Mouse (Mus musculus) cerebellum, adult (tissue): Measurements from ENCODE around the gene Bivm.

Experiments
- ATAC-seq: cut with Nextera tagmentation; 2 replicates; pipeline ENCODE4 v1.9.2; 2017; ENCODE audit warnings: mild to moderate bottlenecking, moderate library complexity, mixed read lengths; ENCODE audit not compliant: insufficient number of reproducible peaks, low FRiP score, low TSS enrichment

The Bivm gene

DNA sequence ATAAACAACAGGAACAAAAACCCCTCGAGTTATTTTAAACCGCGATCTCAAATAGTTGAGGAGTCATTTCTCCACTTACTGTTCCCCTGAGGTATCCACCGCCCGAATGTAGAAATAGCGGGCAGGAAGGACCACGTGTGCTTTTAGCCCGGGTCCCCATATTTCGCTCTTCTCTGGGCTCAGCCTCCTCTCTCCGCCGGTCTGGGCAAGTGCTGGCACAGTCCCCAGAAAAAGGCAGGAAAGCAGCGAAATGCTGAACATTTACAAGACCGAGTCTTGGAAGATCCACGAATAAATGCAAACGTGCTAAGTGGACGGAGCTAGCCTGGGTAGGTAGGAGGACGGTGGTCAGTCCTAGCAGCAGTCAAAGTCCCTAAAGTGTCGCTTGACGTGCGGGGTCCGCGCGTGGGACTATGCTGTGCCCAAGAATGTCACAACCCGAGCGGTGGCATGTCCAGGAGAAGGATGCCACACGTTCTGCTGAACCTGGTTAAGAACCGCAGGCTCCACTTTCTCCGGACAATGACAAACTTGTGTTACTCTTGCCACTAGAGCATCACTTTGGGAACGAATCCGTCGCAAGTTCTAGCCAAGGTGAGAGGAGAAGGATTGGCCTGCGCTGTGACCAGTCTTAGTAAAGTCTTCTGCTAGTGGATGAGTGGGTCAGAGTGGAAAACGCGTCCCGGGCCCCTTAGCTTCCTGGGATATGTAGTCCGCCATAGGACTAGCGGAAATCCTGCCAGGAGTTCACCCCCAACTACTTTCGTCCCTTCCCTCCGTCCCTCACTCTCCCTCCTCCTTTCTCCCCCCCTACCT lies at the start of gene Bivm, which contains the start of gene Kdelc1:
Gene Bivm (plus strand): TSS at position 719 of the 816 bp plus-strand sequence.
Gene Kdelc1 (minus strand): TSS at position 570 of the 816 bp plus-strand sequence.
- peak; percentile 97 for ATAC-seq

GRCm38 (mm10) chr1:44101448-44102225 lies 17.1 kb upstream of the Bivm start:
- ATAC-seq, result peak; percentile 71

GRCm38 (mm10) chr1:44102259-44102717 lies 16.5 kb upstream of the Bivm start, which contains the start of gene Tex30:
Tex30 (minus strand) TSS chr1:44102441.
- ATAC-seq, result peak; percentile 99

GRCm38 (mm10) chr1:44102939-44103338 lies 15.8 kb upstream of the Bivm start:
- ATAC-seq, result no peak

GRCm38 (mm10) chr1:44117571-44117970 lies 1.2 kb upstream of the Bivm start:
- no peak for ATAC-seq

DNA sequence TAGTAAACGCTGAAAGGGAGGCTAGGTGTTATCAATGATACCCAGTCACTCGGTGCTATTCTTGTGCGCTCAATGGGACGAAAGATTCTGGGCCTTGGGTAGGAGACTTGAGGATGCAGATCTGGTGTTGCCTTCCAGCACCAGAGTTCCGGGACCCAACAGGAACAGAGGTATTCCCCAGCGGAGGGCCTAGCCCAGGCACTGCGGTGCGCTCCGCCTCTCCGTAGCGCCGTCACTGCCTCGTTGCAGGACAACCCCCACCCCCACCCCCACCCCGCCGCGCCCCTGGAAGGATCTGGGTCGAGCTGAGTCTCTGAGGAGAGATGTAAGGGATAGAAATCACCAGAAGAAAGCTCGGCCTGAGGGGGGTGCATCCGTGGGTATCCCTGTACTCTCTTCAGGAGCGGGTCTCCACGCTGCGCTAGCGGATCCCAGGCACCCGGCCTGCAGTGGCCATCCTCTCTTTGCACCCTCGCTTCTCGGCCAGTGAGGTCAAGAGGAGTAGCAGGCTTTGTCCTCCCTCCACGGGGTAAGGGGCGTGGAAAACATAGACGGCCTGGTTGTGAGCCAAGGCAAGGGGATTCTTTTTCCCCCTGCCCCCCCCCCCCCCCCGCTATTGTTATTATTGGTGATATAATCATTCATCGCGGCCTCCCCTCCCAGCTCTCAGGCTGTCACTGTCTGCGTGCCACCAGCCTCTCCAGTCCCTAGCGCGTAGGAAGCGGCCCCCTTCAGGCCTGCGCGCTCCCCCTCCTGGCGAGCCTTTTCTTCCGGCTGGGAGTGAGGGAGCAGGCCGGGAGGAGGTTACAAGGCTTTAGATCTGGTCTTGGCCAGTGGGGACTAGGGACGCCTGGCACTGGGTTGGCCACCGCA lies 680 bp downstream of the Bivm start:
- ATAC-seq, result peak; percentile 77

- no peak; the same call in 1 of the 2 replicates for ATAC-seq
Observed at GRCm38 (mm10) chr1:44120074-44120406, 1.3 kb downstream of the Bivm start.

DNA sequence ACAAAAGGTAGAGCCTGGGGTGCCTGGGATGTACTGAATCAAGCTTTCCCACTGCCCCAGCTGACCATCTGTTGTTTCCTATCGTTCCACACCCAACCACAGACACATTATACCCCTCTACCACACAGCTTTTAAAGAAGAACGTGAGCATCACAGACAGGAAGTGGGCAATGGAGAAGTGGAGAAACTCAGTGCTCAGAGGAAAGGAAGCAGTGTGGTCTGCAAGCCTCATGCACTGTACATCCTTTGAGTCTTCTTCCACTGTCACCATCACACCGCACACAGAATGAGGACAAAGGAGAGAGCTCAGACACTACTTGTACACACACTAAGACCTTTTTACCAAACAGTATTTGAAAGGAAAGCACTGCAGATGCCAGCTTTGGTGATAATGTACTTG lies 3.5 kb downstream of the Bivm start:
- no peak for ATAC-seq

DNA sequence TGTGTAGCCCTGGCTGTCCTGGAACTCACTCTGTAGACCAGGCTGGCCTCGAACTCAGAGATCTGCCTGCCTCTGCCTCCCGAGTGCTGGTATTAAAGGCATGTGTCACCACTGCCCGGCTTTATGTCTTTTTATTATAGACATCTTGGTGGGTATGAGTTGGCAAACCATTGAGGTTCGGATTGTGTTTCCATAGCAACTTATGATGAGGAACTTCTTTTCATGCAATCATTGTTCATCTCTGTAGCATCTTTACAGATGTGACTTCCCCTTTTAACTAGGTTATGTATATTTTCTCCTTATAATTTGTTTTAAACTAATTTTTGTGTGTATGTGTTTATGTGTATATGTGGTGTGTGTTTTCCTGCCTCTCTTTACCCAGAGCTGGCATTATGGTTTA lies 6.8 kb downstream of the Bivm start:
- no peak for ATAC-seq

- ATAC-seq, result no peak
Observed at GRCm38 (mm10) chr1:44129929-44130581, 11.3 kb downstream of the Bivm start.

- no peak for ATAC-seq
Observed at GRCm38 (mm10) chr1:44140232-44140631, 21.5 kb downstream of the Bivm start.

GRCm38 (mm10) chr1:44142747-44143146 lies 24.0 kb downstream of the Bivm start:
- no peak for ATAC-seq

- peak; percentile 97 for ATAC-seq
Observed at GRCm38 (mm10) chr1:44147563-44148381, 29.0 kb downstream of the Bivm start, which contains the start of gene Ercc5. Ercc5 (plus strand) TSS chr1:44147744.

GRCm38 (mm10) chr1:44148706-44149105 lies 29.9 kb downstream of the Bivm start:
- no peak for ATAC-seq

DNA sequence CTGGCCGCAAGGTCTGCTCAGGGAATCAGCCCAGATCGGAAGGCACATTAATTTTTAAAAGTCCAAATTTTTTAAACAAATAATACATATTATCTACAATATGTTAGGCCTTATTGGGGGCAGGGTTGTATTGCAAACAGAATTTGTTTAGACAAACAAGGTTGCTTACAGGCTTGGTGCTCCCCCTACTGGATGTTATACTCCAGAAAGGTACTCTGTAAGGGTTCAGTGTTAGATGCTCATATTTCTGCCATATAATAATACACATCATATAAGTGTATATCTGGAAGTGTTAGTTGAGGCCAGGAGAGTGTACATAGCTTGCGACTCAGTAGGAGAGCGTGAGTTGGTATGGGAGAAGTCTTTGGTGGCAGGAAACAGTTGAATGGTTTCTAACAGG lies 36.5 kb downstream of the Bivm start:
- ATAC-seq, result 0 out of 2 replicates have a peak, but pooled peaks have one; percentile 56

DNA sequence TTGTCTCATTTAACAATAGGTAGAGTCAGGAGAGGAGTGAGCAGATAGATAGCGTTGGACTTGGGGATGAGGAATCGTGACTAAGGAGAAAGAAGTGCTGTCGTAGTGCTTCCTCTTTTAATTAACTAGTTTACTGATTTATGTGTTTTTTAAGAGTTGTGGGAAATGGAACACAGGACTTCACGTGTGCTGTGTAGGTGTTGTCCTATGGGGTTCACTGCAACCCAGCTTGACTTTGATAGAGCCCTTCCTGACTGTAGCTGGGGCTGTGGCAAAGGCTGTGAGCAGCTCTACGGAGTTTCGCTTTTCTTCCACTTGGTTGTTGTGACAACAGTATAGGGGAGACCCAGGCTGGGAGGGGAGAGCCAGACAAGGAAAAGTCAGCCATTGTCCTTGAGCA lies 39.6 kb downstream of the Bivm start:
- ATAC-seq, result no peak

DNA sequence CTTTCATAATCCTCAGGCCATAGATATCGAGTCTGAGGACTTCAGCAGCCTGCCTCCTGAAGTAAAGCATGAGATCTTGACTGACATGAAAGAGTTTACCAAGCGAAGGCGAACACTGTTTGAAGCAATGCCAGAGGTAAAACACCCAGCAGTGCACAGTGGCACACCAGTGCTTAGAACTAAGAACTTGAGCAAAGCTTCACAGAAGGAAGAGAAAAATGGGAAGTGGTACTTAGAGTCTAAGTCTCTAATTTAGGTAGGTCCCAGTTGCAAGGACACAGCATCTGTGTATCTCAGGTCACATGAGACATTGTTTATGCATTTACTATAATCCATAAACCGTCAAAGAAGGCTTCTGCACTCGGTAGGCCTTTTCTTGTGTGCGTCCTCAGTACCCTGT lies 43.1 kb downstream of the Bivm start:
- ATAC-seq, result no peak

DNA sequence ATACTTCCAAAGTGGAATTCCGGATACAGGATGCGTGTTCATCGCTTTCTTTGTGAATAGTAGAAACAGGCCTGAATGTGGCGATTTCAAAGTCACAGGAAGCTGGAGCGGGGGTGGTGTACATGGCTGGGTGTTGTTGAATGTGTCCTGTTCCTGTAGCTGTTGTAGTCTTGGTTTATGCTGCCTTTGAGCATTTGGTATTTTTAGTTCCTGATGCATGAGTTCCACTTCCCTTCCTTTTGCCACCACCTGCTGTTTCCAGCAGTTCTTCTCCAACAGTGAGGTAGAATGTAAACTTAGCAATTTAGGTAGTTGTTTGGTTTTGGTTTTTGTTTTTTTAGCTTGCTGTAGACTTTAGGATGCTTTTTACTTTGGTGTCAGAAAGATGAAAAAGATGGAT lies 43.6 kb downstream of the Bivm start:
- ATAC-seq, result no peak

DNA sequence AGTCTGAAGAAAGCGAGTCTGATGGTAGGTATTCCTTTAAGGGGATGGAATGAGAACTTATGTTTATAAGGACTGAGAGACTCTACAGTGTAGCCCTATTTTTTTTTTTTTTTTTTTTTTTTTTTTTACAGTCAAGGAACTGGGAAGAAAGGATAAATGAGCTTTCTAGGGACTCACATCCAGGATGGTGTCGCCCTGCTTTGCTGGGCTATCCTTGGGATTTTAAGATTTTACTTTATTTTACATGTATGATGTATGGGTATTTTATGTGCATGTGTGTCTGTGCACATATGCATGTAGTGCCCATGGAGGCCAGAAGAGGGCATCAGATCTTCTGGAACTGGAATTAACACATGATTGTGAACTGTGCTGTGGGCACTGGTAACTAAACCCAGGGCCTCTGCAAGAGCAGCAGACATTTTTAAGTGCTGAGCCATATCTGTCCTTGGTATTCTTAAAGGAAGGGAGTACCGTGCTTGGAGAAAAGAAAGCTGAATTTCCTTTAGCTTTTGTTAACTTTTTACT lies 49.2 kb downstream of the Bivm start:
- ATAC-seq, result no peak
